Mouse (Mus musculus) embryonic facial prominence, embryonic 14.5 days (tissue): ENCODE measurements around the gene Abhd14a. TPM values are rescaled to one million over a fixed set of nuclear protein-coding genes. Genes with fewer than 3 reads are reported as not detected.

Experiments used
- ATAC-seq: fragments of 200-750 bp; cut with Nextera tagmentation; 2 replicates; pipeline ENCODE4 v1.8.0; 2017; ENCODE audit warnings: low read depth, moderate number of reproducible peaks, moderate TSS enrichment
- DNase-seq: peaks from one replicate; pipeline ENCODE4 v3.0.0-alpha.2; 2015; ENCODE audit warnings: low spot score
- H3K27ac ChIP-seq: fragments of 300-500 bp; sonication (generic); replicated peaks from 2 replicates; pipeline ENCODE4 v1.5.1; 2014; ENCODE audit warnings: low read depth, mild to moderate bottlenecking, low read length, moderate library complexity
- H3K27me3 ChIP-seq: fragments of 300-500 bp; sonication (generic); replicated peaks from 2 replicates; pipeline ENCODE4 v1.6.1; 2014; ENCODE audit warnings: low read length; ENCODE audit not compliant: control insufficient read depth, insufficient read depth
- H3K36me3 ChIP-seq: fragments of 300-500 bp; sonication (generic); 2 replicates; pipeline ENCODE4 v1.6.1; 2014; ENCODE audit warnings: low read length, mixed read lengths; ENCODE audit not compliant: control insufficient read depth, insufficient read depth
- H3K4me1 ChIP-seq: fragments of 300-500 bp; sonication (generic); 2 replicates; pipeline ENCODE4 v1.6.1; 2014; ENCODE audit warnings: antibody characterized with exemption, low read length; ENCODE audit not compliant: control insufficient read depth, insufficient read depth
- H3K4me2 ChIP-seq: fragments of 300-500 bp; sonication (generic); 2 replicates; pipeline ENCODE4 v1.6.1; 2014; ENCODE audit warnings: low read depth, mild to moderate bottlenecking, low read length, moderate library complexity, mixed read lengths
- H3K4me3 ChIP-seq: fragments of 300-500 bp; sonication (generic); 2 replicates; pipeline ENCODE4 v1.5.1; 2014; ENCODE audit warnings: low read depth, mild to moderate bottlenecking, low read length
- H3K9ac ChIP-seq: fragments of 300-500 bp; sonication (generic); 2 replicates; pipeline ENCODE4 v1.6.1; 2014; ENCODE audit warnings: low read depth, mild to moderate bottlenecking, low read length, moderate library complexity, mixed read lengths
- H3K9me3 ChIP-seq: fragments of 300-500 bp; sonication (generic); 2 replicates; pipeline ENCODE4 v1.6.1; 2016; ENCODE audit warnings: low read length; ENCODE audit not compliant: control insufficient read depth
- WGBS: fragments of 180-500 bp; shearing (Covaris S2); extraction: QIAGEN DNeasy Blood & Tissue Kit; methylation state at CpG from one replicate; pipeline ENCODE4 v1.1.7; 2014; 5-methylcytosine and 5-hydroxymethylcytosine counted together
- polyA plus RNA-seq: library from polyadenylated mRNA; unstranded; fragments of >200 nt; fragmentation: Nextera tagmentation; extraction: Ambion mirVana; gene quantifications from 2 replicates; pipeline ENCODE4 v1.2.1, GENCODE M21; 2014

Abhd14a gene
- polyA plus RNA-seq, 1 experiment from 2014 or later = 60.9 TPM

- Histone ChIP-seq H3K4me3 (no peak overlapping the region), H3K27ac (peak overlapping the region; percentile 57), H3K36me3 (no peaks in the 10 kb centered on the region), H3K9ac (peak overlapping the region; percentile 30; the same call in 1 of the 2 replicates), H3K4me1 (peaks cover 38% of the 10 kb centered on the region), H3K4me2 (peak overlapping the region; percentile 50), H3K27me3 (no peaks in the 10 kb centered on the region), H3K9me3 (no peaks in the 10 kb centered on the region)
- WGBS = 0% methylated on average over 2 of the region's 2 CpGs
- 0 out of 2 replicates have a peak, but pooled peaks have one; percentile 5 for ATAC-seq
- DNase-seq = peak; percentile 72
These were observed 26.9 kb downstream of the Abhd14a start for GRCm38 (mm10) chr9:106420608-106421007.

GRCm38 (mm10) chr9:106417841-106418625 lies 29.4 kb downstream of the Abhd14a start:
- peak overlapping the region; percentile 22 for H3K4me3 ChIP-seq
- 13% methylated on average over 21 of the region's 29 CpGs for WGBS
- peaks cover 38% of the 10 kb centered on the region for H3K4me1 ChIP-seq
- peak; percentile 60 for ATAC-seq
- no peaks in the 10 kb centered on the region for H3K27me3 ChIP-seq
- H3K27ac ChIP-seq = peak overlapping the region; percentile 57
- peak overlapping the region; percentile 56 for H3K4me2 ChIP-seq
- DNase-seq = peak; percentile 96
- peak overlapping the region; percentile 48 for H3K9ac ChIP-seq
- no peaks in the 10 kb centered on the region for H3K9me3 ChIP-seq
- H3K36me3 ChIP-seq = no peaks in the 10 kb centered on the region

- no peak overlapping the region for H3K4me3 ChIP-seq
- no peak overlapping the region for H3K27ac ChIP-seq
- H3K9me3 ChIP-seq = no peaks in the 10 kb centered on the region
- H3K4me1 ChIP-seq = peaks cover 38% of the 10 kb centered on the region
- no peak overlapping the region for H3K4me2 ChIP-seq
- WGBS = 88% methylated on average over 6 of the region's 6 CpGs
- no peak for DNase-seq
- H3K36me3 ChIP-seq = no peaks in the 10 kb centered on the region
- no peak for ATAC-seq
- H3K27me3 ChIP-seq = no peaks in the 10 kb centered on the region
- no peak overlapping the region for H3K9ac ChIP-seq
These were observed 30.7 kb downstream of the Abhd14a start for GRCm38 (mm10) chr9:106416826-106417225.

- no peak overlapping the region for H3K4me2 ChIP-seq
- ATAC-seq = no peak
- H3K9me3 ChIP-seq = no peaks in the 10 kb centered on the region
- no peaks in the 10 kb centered on the region for H3K27me3 ChIP-seq
- H3K36me3 ChIP-seq = no peaks in the 10 kb centered on the region
- no peak overlapping the region for H3K9ac ChIP-seq
- H3K4me3 ChIP-seq = no peak overlapping the region
- H3K27ac ChIP-seq = no peak overlapping the region
- WGBS = 83% methylated on average over 5 of the region's 5 CpGs
- H3K4me1 ChIP-seq = peaks cover 21% of the 10 kb centered on the region
- DNase-seq = no peak
These were observed 33.9 kb downstream of the Abhd14a start for GRCm38 (mm10) chr9:106413606-106414005.

- no peak overlapping the region for H3K4me3 ChIP-seq
- 65% methylated on average over 3 of the region's 3 CpGs for WGBS
- H3K36me3 ChIP-seq = no peaks in the 10 kb centered on the region
- H3K27me3 ChIP-seq = no peaks in the 10 kb centered on the region
- ATAC-seq = no peak
- H3K27ac ChIP-seq = no peak overlapping the region
- H3K4me1 ChIP-seq = 0 out of 2 replicates have a peak, but pooled peaks cover 7% of the 10 kb centered on the region
- H3K9ac ChIP-seq = no peak overlapping the region
- H3K4me2 ChIP-seq = no peak overlapping the region
- no peaks in the 10 kb centered on the region for H3K9me3 ChIP-seq
- no peak for DNase-seq
These were observed 35.3 kb downstream of the Abhd14a start for GRCm38 (mm10) chr9:106412210-106412609.

GRCm38 (mm10) chr9:106411729-106412128 lies 35.7 kb downstream of the Abhd14a start:
- no peak for DNase-seq
- 74% methylated on average over 6 of the region's 6 CpGs for WGBS
- Histone ChIP-seq H3K9me3 (no peaks in the 10 kb centered on the region), H3K36me3 (no peaks in the 10 kb centered on the region), H3K4me2 (no peak overlapping the region), H3K27me3 (no peaks in the 10 kb centered on the region), H3K4me1 (0 out of 2 replicates have a peak, but pooled peaks cover 4% of the 10 kb centered on the region), H3K27ac (no peak overlapping the region), H3K4me3 (no peak overlapping the region), H3K9ac (no peak overlapping the region)
- no peak for ATAC-seq

- H3K4me3 ChIP-seq = no peak overlapping the region
- H3K4me1 ChIP-seq = 0 out of 2 replicates have a peak, but pooled peaks cover 7% of the 10 kb centered on the region
- H3K27me3 ChIP-seq = no peaks in the 10 kb centered on the region
- no peak overlapping the region for H3K9ac ChIP-seq
- H3K27ac ChIP-seq = no peak overlapping the region
- no peaks in the 10 kb centered on the region for H3K36me3 ChIP-seq
- H3K4me2 ChIP-seq = no peak overlapping the region
- DNase-seq (no peak), ATAC-seq (no peak)
- 66% methylated on average over 9 of the region's 9 CpGs for WGBS
- H3K9me3 ChIP-seq = no peaks in the 10 kb centered on the region
These were observed 36.3 kb downstream of the Abhd14a start for GRCm38 (mm10) chr9:106411091-106411594.

- Histone ChIP-seq H3K4me2 (no peak overlapping the region), H3K4me3 (no peak overlapping the region), H3K27ac (no peak overlapping the region), H3K4me1 (0 out of 2 replicates have a peak, but pooled peaks cover 7% of the 10 kb centered on the region), H3K36me3 (no peaks in the 10 kb centered on the region), H3K9ac (no peak overlapping the region), H3K9me3 (no peaks in the 10 kb centered on the region), H3K27me3 (no peaks in the 10 kb centered on the region)
- ATAC-seq = peak; percentile 61; the same call in 1 of the 2 replicates
- 80% methylated on average over 2 of the region's 2 CpGs for WGBS
- no peak for DNase-seq
These were observed 37.3 kb downstream of the Abhd14a start for GRCm38 (mm10) chr9:106410086-106410650.
